16 mouse cellular contexts compared by ENCODE assay signal in the genomic region with DNA sequence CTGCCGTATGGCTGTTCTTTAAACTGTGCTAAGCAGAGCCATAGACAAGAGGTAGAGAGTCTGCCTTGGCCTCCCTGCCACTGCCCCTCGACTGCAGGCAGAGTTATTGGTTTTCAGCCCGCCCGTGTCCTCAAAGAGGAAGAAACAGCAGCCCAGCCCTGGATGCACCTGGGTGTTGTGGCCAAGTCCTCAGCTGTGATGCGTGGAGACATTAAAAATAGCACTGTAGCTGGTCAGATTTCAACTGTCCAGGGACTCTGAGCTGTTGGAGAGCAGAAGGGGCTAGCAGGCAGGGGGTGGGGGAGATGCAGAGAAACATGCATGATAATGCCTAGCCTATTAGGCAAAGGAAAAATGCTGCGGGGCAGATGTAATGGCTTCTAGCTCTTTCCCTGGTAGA.
DNase-seq lines count a peak whose midpoint lies in the region; ATAC-seq lines count a peak whose summit lies in the region.
"Had no signal": no experiment of that assay in that cellular context is flagged by ENCODE, and none has a peak within 500 bp of the region (broad histone marks: within the 10 kb centered on the region; RNA-seq: fewer than 3 reads in every experiment).

No protein-coding gene starts in this region.

- DNase-seq in embryonic facial prominence, embryonic 10.5 days (ENCODE audit: low spot score): peak; percentile 19
- no peak for DNase-seq in hindbrain, embryonic 14.5 days (ENCODE audit: low spot score)
- DNase-seq in spleen, postnatal 14 days (ENCODE audit: low spot score in 2 of 2): peak; percentile 24 to 46
- no peak for DNase-seq in urinary bladder, postnatal 4 days (ENCODE audit: low spot score in 2 of 2)
- DNase-seq: adrenal gland, postnatal 25 days; cerebellum, adult 11-12 months; gastrocnemius, postnatal 14 days; kidney, postnatal 4 days; thymus, postnatal 36 days had no signal

- H3K27ac ChIP-seq in midbrain, embryonic 12.5 days (replicated peaks): peak overlapping the region; percentile 35; the same call in 1 of the 2 replicates
- no peak overlapping the region for H3K27ac ChIP-seq in midbrain, embryonic 16.5 days (ENCODE audit: low read length)
- H3K27ac ChIP-seq in embryonic facial prominence, embryonic 10.5 days (replicated peaks): 0 out of 2 replicates have a peak overlapping the region, but pooled peaks have one; percentile 5
- H3K27ac ChIP-seq in hindbrain, embryonic 14.5 days: peak overlapping the region; percentile 47
- H3K27ac ChIP-seq: forebrain, embryonic 15.5 days; heart, embryonic 15.5 days; intestine, embryonic 15.5 days; liver, embryonic 14.5 days had no signal

- 61% methylated on average over 6 of the region's 6 CpGs for whole genome bisulfite sequencing in midbrain, embryonic 12.5 days
- 53% methylated on average over 6 of the region's 6 CpGs for WGBS in midbrain, embryonic 16.5 days
- WGBS in embryonic facial prominence, embryonic 10.5 days: 73% methylated on average over 6 of the region's 6 CpGs
- 44% methylated on average over 6 of the region's 6 CpGs for WGBS in hindbrain, embryonic 14.5 days

- ATAC-seq in midbrain, embryonic 12.5 days (ENCODE audit: low FRiP score, low read depth): 0 out of 2 replicates have a peak, but pooled peaks have one; percentile 30
- no peak for ATAC-seq in midbrain, embryonic 16.5 days
- no peak for ATAC-seq in hindbrain, embryonic 14.5 days (ENCODE audit: low FRiP score)
- ATAC-seq in monocyte, adult 5-6 weeks (replicated peaks; ENCODE audit: insufficient number of reproducible peaks, low FRiP score, low TSS enrichment, poor library complexity, severe bottlenecking): no peak
- ATAC-seq: forebrain, embryonic 15.5 days; intestine, embryonic 15.5 days had no signal

- H3K4me1 ChIP-seq in midbrain, embryonic 12.5 days: peaks cover 5% of the 10 kb centered on the region
- no peaks in the 10 kb centered on the region for H3K4me1 ChIP-seq in midbrain, embryonic 16.5 days (ENCODE audit: control insufficient read depth, insufficient read depth, low read length)
- H3K4me1 ChIP-seq in embryonic facial prominence, embryonic 10.5 days: peaks cover 31% of the 10 kb centered on the region
- no peaks in the 10 kb centered on the region for H3K4me1 ChIP-seq in hindbrain, embryonic 14.5 days (replicated peaks; ENCODE audit: control insufficient read depth, insufficient read depth, low read length)
- H3K4me1 ChIP-seq: heart, embryonic 15.5 days; intestine, embryonic 15.5 days had no signal

- no peaks in the 10 kb centered on the region for H3K27me3 ChIP-seq in midbrain, embryonic 12.5 days
- H3K27me3 ChIP-seq in midbrain, embryonic 16.5 days (ENCODE audit: control insufficient read depth, insufficient read depth, low read depth, low read length): no peaks in the 10 kb centered on the region
- no peaks in the 10 kb centered on the region for H3K27me3 ChIP-seq in embryonic facial prominence, embryonic 10.5 days (replicated peaks; ENCODE audit: low read depth, poor library complexity, severe bottlenecking)
- H3K27me3 ChIP-seq in hindbrain, embryonic 14.5 days (ENCODE audit: control insufficient read depth, insufficient read depth, low read length): no peaks in the 10 kb centered on the region
- H3K27me3 ChIP-seq: forebrain, embryonic 15.5 days; heart, embryonic 15.5 days; intestine, embryonic 15.5 days had no signal

- no peak overlapping the region; the same call in 1 of the 2 replicates for H3K9ac ChIP-seq in midbrain, embryonic 12.5 days (replicated peaks)
- no peak overlapping the region for H3K9ac ChIP-seq in midbrain, embryonic 16.5 days (ENCODE audit: low read depth, low read length)
- no peak overlapping the region for H3K9ac ChIP-seq in hindbrain, embryonic 14.5 days
- H3K9ac ChIP-seq: forebrain, embryonic 15.5 days; heart, embryonic 15.5 days; intestine, embryonic 15.5 days; liver, embryonic 14.5 days had no signal

- H3K4me2 ChIP-seq in midbrain, embryonic 12.5 days (replicated peaks): no peak overlapping the region
- H3K4me2 ChIP-seq in midbrain, embryonic 16.5 days (ENCODE audit: low read length): no peak overlapping the region
- no peak overlapping the region for H3K4me2 ChIP-seq in hindbrain, embryonic 14.5 days (replicated peaks)
- H3K4me2 ChIP-seq: forebrain, embryonic 15.5 days; heart, embryonic 15.5 days; intestine, embryonic 15.5 days had no signal

- 0 out of 2 replicates have a peak, but pooled peaks cover 4% of the 10 kb centered on the region for H3K9me3 ChIP-seq in midbrain, embryonic 12.5 days
- H3K9me3 ChIP-seq in midbrain, embryonic 16.5 days (replicated peaks; ENCODE audit: control insufficient read depth, low read length, poor library complexity, severe bottlenecking): no peaks in the 10 kb centered on the region
- H3K9me3 ChIP-seq in embryonic facial prominence, embryonic 10.5 days: no peaks in the 10 kb centered on the region
- no peaks in the 10 kb centered on the region for H3K9me3 ChIP-seq in hindbrain, embryonic 14.5 days (ENCODE audit: control insufficient read depth, low read length)
- H3K9me3 ChIP-seq: forebrain, embryonic 15.5 days; heart, embryonic 15.5 days; intestine, embryonic 15.5 days had no signal

- no peaks in the 10 kb centered on the region for H3K36me3 ChIP-seq in midbrain, embryonic 12.5 days
- no peaks in the 10 kb centered on the region for H3K36me3 ChIP-seq in midbrain, embryonic 16.5 days (ENCODE audit: control insufficient read depth, insufficient read depth, low read length)
- no peaks in the 10 kb centered on the region for H3K36me3 ChIP-seq in embryonic facial prominence, embryonic 10.5 days (replicated peaks)
- H3K36me3 ChIP-seq in hindbrain, embryonic 14.5 days (replicated peaks; ENCODE audit: control insufficient read depth, insufficient read depth): no peaks in the 10 kb centered on the region
- H3K36me3 ChIP-seq: forebrain, embryonic 15.5 days; heart, embryonic 15.5 days; intestine, embryonic 15.5 days had no signal

- no peak overlapping the region for H3K4me3 ChIP-seq in midbrain, embryonic 12.5 days
- H3K4me3 ChIP-seq in midbrain, embryonic 16.5 days (ENCODE audit: low read depth, low read length): no peak overlapping the region
- no peak overlapping the region for H3K4me3 ChIP-seq in embryonic facial prominence, embryonic 10.5 days
- no peak overlapping the region for H3K4me3 ChIP-seq in hindbrain, embryonic 14.5 days (replicated peaks; ENCODE audit: low read length)
- H3K4me3 ChIP-seq: forebrain, embryonic 15.5 days; heart, embryonic 15.5 days; intestine, embryonic 15.5 days had no signal

Comparison
In these comparisons a context has a peak if more than half of its experiments do, and no peak if none do; other contexts are left out.
1. DNase-seq: peak in embryonic facial prominence, embryonic 10.5 days (single experiment) and spleen, postnatal 14 days (2 of 2); none in hindbrain, embryonic 14.5 days (single experiment) and urinary bladder, postnatal 4 days (0 of 2).